Mouse (Mus musculus) brown adipose tissue, adult 24 weeks (tissue): ENCODE results near the gene Ppp1r15a. TPM values are rescaled to one million over a fixed set of nuclear protein-coding genes. Genes with fewer than 3 reads are reported as not detected.
A peak's percentile ranks its signal among the peaks of the same experiment; 100 is the strongest.

Experiments
- H3K27ac ChIP-seq: fragments of 200-500 bp; replicated peaks from 2 replicates; pipeline ENCODE4 v1.5.1; 2012; ENCODE audit warnings: low read depth, mild to moderate bottlenecking, low read length
- H3K4me1 ChIP-seq: fragments of 200-500 bp; 2 replicates; pipeline ENCODE4 v1.6.1; 2012; ENCODE audit warnings: low read length, mixed read lengths; ENCODE audit not compliant: control insufficient read depth, insufficient read depth, insufficient read length
- H3K4me3 ChIP-seq: fragments of 200-500 bp; 2 replicates; pipeline ENCODE4 v1.5.1; 2012; ENCODE audit warnings: low read depth, mild to moderate bottlenecking, low read length, moderate library complexity; ENCODE audit not compliant: insufficient read depth
- polyA plus RNA-seq: library from polyadenylated mRNA; stranded (reverse); fragments of >200 nt; gene quantifications from 2 replicates; pipeline ENCODE4 v1.2.4, GENCODE M21; 2012; ENCODE audit not compliant: missing spikeins, insufficient read depth, insufficient read length

Gene Ppp1r15a
- polyA plus RNA-seq = 12.6 and 24.6 TPM in 2 replicates

- Histone ChIP-seq H3K4me3 (peak within 1 kb of the TSS; percentile 74), H3K4me1 (peaks cover 12% of the 10 kb centered on the region; the same call in 1 of the 2 replicates), H3K27ac (peak within 1 kb of the TSS; percentile 90)
Measured at GRCm38 (mm10) chr7:45525809-45526473, at the start of gene Ppp1r15a, which contains the start of gene Plekha4. Gene Ppp1r15a, minus strand, starts transcription at chr7:45526268. Gene Plekha4, plus strand, starts transcription at chr7:45526330.

- Histone ChIP-seq H3K4me3 (no peak overlapping the region), H3K4me1 (peaks cover 8% of the 10 kb centered on the region), H3K27ac (no peak overlapping the region)
Measured at GRCm38 (mm10) chr7:45574472-45575379, 48.7 kb upstream of the Ppp1r15a start.

GRCm38 (mm10) chr7:45573954-45574353, 47.9 kb upstream of the Ppp1r15a start:
- peaks cover 8% of the 10 kb centered on the region for H3K4me1 ChIP-seq
- H3K4me3 ChIP-seq = no peak overlapping the region
- no peak overlapping the region for H3K27ac ChIP-seq

GRCm38 (mm10) chr7:45571966-45572365, 45.9 kb upstream of the Ppp1r15a start:
- no peak overlapping the region for H3K27ac ChIP-seq
- H3K4me1 ChIP-seq = peaks cover 13% of the 10 kb centered on the region
- no peak overlapping the region for H3K4me3 ChIP-seq

GRCm38 (mm10) chr7:45570103-45570741, 44.2 kb upstream of the Ppp1r15a start, which contains the start of gene Bcat2:
Gene Bcat2, plus strand, starts transcription at chr7:45570153.
- peaks cover 9% of the 10 kb centered on the region for H3K4me1 ChIP-seq
- peak within 1 kb of the TSS; percentile 77 for H3K4me3 ChIP-seq
- peak within 1 kb of the TSS; percentile 67 for H3K27ac ChIP-seq

GRCm38 (mm10) chr7:45568601-45569473, 42.8 kb upstream of the Ppp1r15a start:
- peaks cover 9% of the 10 kb centered on the region for H3K4me1 ChIP-seq
- H3K27ac ChIP-seq = no peak overlapping the region
- H3K4me3 ChIP-seq = peak overlapping the region; percentile 19; the same call in 1 of the 2 replicates

- Histone ChIP-seq H3K4me3 (peak overlapping the region; percentile 43), H3K27ac (peak overlapping the region; percentile 44), H3K4me1 (peaks cover 9% of the 10 kb centered on the region)
Measured at GRCm38 (mm10) chr7:45567780-45568516, 41.9 kb upstream of the Ppp1r15a start.

GRCm38 (mm10) chr7:45567112-45567779, 41.2 kb upstream of the Ppp1r15a start:
- H3K4me3 ChIP-seq = no peak overlapping the region
- H3K4me1 ChIP-seq = peaks cover 9% of the 10 kb centered on the region

GRCm38 (mm10) chr7:45565446-45565845, 39.4 kb upstream of the Ppp1r15a start:
- peaks cover 4% of the 10 kb centered on the region; the same call in 1 of the 2 replicates for H3K4me1 ChIP-seq
- H3K27ac ChIP-seq = no peak overlapping the region
- no peak overlapping the region for H3K4me3 ChIP-seq

More at GRCm38 (mm10) chr7:45567112-45567779, 41.2 kb upstream of the Ppp1r15a start:
- H3K27ac ChIP-seq = no peak overlapping the region; the same call in 1 of the 2 replicates

GRCm38 (mm10) chr7:45564811-45565210, 38.7 kb upstream of the Ppp1r15a start:
- Histone ChIP-seq H3K4me3 (no peak overlapping the region), H3K4me1 (peaks cover 4% of the 10 kb centered on the region; the same call in 1 of the 2 replicates), H3K27ac (no peak overlapping the region)

GRCm38 (mm10) chr7:45561624-45562520, 35.8 kb upstream of the Ppp1r15a start:
- Histone ChIP-seq H3K4me3 (no peak overlapping the region), H3K27ac (no peak overlapping the region), H3K4me1 (no peaks in the 10 kb centered on the region)

GRCm38 (mm10) chr7:45560843-45561623, 35.0 kb upstream of the Ppp1r15a start:
- Histone ChIP-seq H3K4me3 (no peak overlapping the region), H3K27ac (no peak overlapping the region), H3K4me1 (no peaks in the 10 kb centered on the region)
